Mouse (Mus musculus): Measurements from ENCODE around the gene 4931429L15Rik. TPM values are rescaled to one million over a fixed set of nuclear protein-coding genes. Genes with fewer than 3 reads are reported as not detected.

The 4931429L15Rik gene
- polyA plus RNA-seq, 1 experiment, result not detected

DNA sequence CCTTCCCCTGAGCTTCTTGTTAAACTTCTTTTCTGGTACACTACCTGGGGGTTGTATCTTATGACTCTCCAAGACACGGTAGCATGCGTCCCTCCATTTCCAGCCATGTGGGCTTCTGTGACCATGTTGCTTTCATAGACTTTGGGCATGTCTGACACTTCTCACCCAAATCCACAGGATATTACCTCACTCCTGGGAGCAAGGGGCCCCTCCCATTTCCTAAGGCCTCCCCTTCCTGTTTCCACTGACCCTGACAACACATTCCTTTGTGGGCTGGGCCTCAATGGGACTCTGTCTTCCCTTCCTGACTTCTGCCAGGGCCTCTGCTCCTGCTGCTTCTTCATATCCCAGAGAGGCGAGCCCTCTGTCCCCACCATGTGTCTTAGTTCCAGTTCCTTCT, 62.2 kb downstream of the 4931429L15Rik start:
- Histone ChIP-seq H3K27ac (ENCODE audit: insufficient read depth, low read depth, low read length) (no peak overlapping the region), H3K27me3 (ENCODE audit: control insufficient read depth, insufficient read depth, low read length) (no peaks in the 10 kb centered on the region), H3K4me3 (ENCODE audit: low read depth, low read length) (no peak overlapping the region), H3K4me1 (ENCODE audit: control insufficient read depth, insufficient read depth, insufficient read length, low read length) (no peaks in the 10 kb centered on the region), H3K36me3 (ENCODE audit: control insufficient read depth, insufficient read depth, low read length) (no peaks in the 10 kb centered on the region)
- TF ChIP-seq CTCF (IDR thresholded peaks at IDR 0.05; ENCODE audit: extremely low read depth, insufficient read length, insufficient replicate concordance, low read depth, low read length) (no peak), POLR2A (IDR thresholded peaks at IDR 0.05; ENCODE audit: low read depth, low read length) (no peak)
- WGBS, result 90% methylated on average over 3 of the region's 3 CpGs

- no peak overlapping the region for H3K27ac ChIP-seq (ENCODE audit: insufficient read depth, low read depth, low read length)
- 64% methylated on average over 10 of the region's 10 CpGs for WGBS
- H3K27me3 ChIP-seq (ENCODE audit: control insufficient read depth, insufficient read depth, low read length), result no peaks in the 10 kb centered on the region
- TF ChIP-seq POLR2A (IDR thresholded peaks at IDR 0.05; ENCODE audit: low read depth, low read length), result no peak
- TF ChIP-seq CTCF (IDR thresholded peaks at IDR 0.05; ENCODE audit: extremely low read depth, insufficient read length, insufficient replicate concordance, low read depth, low read length), result no peak
- H3K36me3 ChIP-seq (ENCODE audit: control insufficient read depth, insufficient read depth, low read length), result no peaks in the 10 kb centered on the region
- no peak overlapping the region for H3K4me3 ChIP-seq (ENCODE audit: low read depth, low read length)
- no peaks in the 10 kb centered on the region for H3K4me1 ChIP-seq (ENCODE audit: control insufficient read depth, insufficient read depth, insufficient read length, low read length)
These were observed 63.0 kb downstream of the 4931429L15Rik start for GRCm38 (mm10) chr9:46256658-46257385.

- H3K36me3 ChIP-seq (ENCODE audit: control insufficient read depth, insufficient read depth, low read length), result no peaks in the 10 kb centered on the region
- no peaks in the 10 kb centered on the region for H3K27me3 ChIP-seq (ENCODE audit: control insufficient read depth, insufficient read depth, low read length)
- no peak for TF ChIP-seq CTCF (IDR thresholded peaks at IDR 0.05; ENCODE audit: extremely low read depth, insufficient read length, insufficient replicate concordance, low read depth, low read length)
- no peak for TF ChIP-seq POLR2A (IDR thresholded peaks at IDR 0.05; ENCODE audit: low read depth, low read length)
- H3K27ac ChIP-seq (ENCODE audit: insufficient read depth, low read depth, low read length), result no peak overlapping the region
- no peaks in the 10 kb centered on the region for H3K4me1 ChIP-seq (ENCODE audit: control insufficient read depth, insufficient read depth, insufficient read length, low read length)
- 79% methylated on average over 7 of the region's 7 CpGs for WGBS
- no peak overlapping the region for H3K4me3 ChIP-seq (ENCODE audit: low read depth, low read length)
These were observed 63.6 kb downstream of the 4931429L15Rik start for GRCm38 (mm10) chr9:46256177-46256576.

Other genes with a start within 250 kb of the 4931429L15Rik start
- gene Apoa1, start 91.4 kb downstream of the 4931429L15Rik start, polyA plus RNA-seq (2012; rRNA removed), result 3,178 and 15,923 TPM in 2 replicates
- gene Apoc3, start 84.3 kb downstream of the 4931429L15Rik start, polyA plus RNA-seq (2012; rRNA removed), result 1,107 and 4,906 TPM in 2 replicates
- gene Apoa4, start 79.3 kb downstream of the 4931429L15Rik start, polyA plus RNA-seq (2012; rRNA removed), result 2,388 and 5,196 TPM in 2 replicates
- gene Apoa5, start 51.4 kb downstream of the 4931429L15Rik start, polyA plus RNA-seq (2012; rRNA removed), result 0.88 and 1.1 TPM in 2 replicates
- gene Zpr1, start 46.9 kb downstream of the 4931429L15Rik start, polyA plus RNA-seq (2012; rRNA removed), result 6.4 and 11.2 TPM in 2 replicates
- gene Bud13, start 37.0 kb downstream of the 4931429L15Rik start, polyA plus RNA-seq (2012; rRNA removed), result 4.1 and 7.0 TPM in 2 replicates